Mouse (Mus musculus) limb, embryonic 14.5 days (tissue): Measurements from ENCODE around the gene Purb. TPM values are rescaled to one million over a fixed set of nuclear protein-coding genes. Genes with fewer than 3 reads are reported as not detected.

ENCODE experiments used
- ATAC-seq: fragments of 200-750 bp; cut with Nextera tagmentation; 2 replicates; pipeline ENCODE4 v1.8.0; 2017; ENCODE audit warnings: low read depth, moderate number of reproducible peaks, moderate TSS enrichment; ENCODE audit not compliant: low FRiP score
- DNase-seq: peaks from one replicate; pipeline ENCODE4 v3.0.0-alpha.2; 2015; ENCODE audit warnings: low spot score
- H3K27ac ChIP-seq: fragments of 300-500 bp; sonication (generic); replicated peaks from 2 replicates; pipeline ENCODE4 v1.5.1; 2014; ENCODE audit warnings: low read depth, mild to moderate bottlenecking, low read length, moderate library complexity, mixed read lengths
- H3K27me3 ChIP-seq: fragments of 300-500 bp; sonication (generic); 2 replicates; pipeline ENCODE4 v1.6.1; 2014; ENCODE audit warnings: low read length, mixed read lengths; ENCODE audit not compliant: control insufficient read depth, insufficient read depth
- H3K36me3 ChIP-seq: fragments of 300-500 bp; sonication (generic); 2 replicates; pipeline ENCODE4 v1.6.1; 2014; ENCODE audit warnings: mild to moderate bottlenecking, low read length, moderate library complexity, mixed read lengths; ENCODE audit not compliant: control insufficient read depth, insufficient read depth
- H3K4me1 ChIP-seq: fragments of 300-500 bp; sonication (generic); 2 replicates; pipeline ENCODE4 v1.6.1; 2014; ENCODE audit warnings: antibody characterized with exemption, low read length, mixed read lengths; ENCODE audit not compliant: control insufficient read depth, insufficient read depth
- H3K4me2 ChIP-seq: fragments of 300-500 bp; sonication (generic); replicated peaks from 2 replicates; pipeline ENCODE4 v1.6.1; 2014; ENCODE audit warnings: low read depth, mild to moderate bottlenecking, low read length, moderate library complexity; ENCODE audit not compliant: severe bottlenecking
- H3K4me3 ChIP-seq: fragments of 300-500 bp; sonication (generic); replicated peaks from 2 replicates; pipeline ENCODE4 v1.5.1; 2014; ENCODE audit warnings: low read length
- H3K9ac ChIP-seq: fragments of 300-500 bp; sonication (generic); 2 replicates; pipeline ENCODE4 v1.6.1; 2014; ENCODE audit warnings: mild to moderate bottlenecking, low read depth, low read length, moderate library complexity; ENCODE audit not compliant: severe bottlenecking
- H3K9me3 ChIP-seq: fragments of 300-500 bp; sonication (generic); 2 replicates; pipeline ENCODE4 v1.6.1; 2016; ENCODE audit warnings: low read length; ENCODE audit not compliant: control insufficient read depth
- POLR2A ChIP-seq: fragments of 200-500 bp; IDR thresholded peaks from 2 replicates; pipeline ENCODE4 v1.8.0; 2012; ENCODE audit warnings: inconsistent platforms, mild to moderate bottlenecking, moderate library complexity, borderline replicate concordance; ENCODE audit not compliant: insufficient read depth, insufficient read length; ENCODE audit errors: extremely low read depth
- WGBS: fragments of 180-500 bp; shearing (Covaris S2); extraction: QIAGEN DNeasy Blood & Tissue Kit; methylation state at CpG from one replicate; pipeline ENCODE4 v1.1.7; 2014; 5-methylcytosine and 5-hydroxymethylcytosine counted together
- polyA plus RNA-seq, 2 experiments: library from polyadenylated mRNA; depleted of rRNA in 1 of 2; stranded (reverse) in 1 of 2; unstranded in 1 of 2; fragments of >200 nt; fragmentation: Nextera tagmentation in 1 of 2; extraction: Ambion mirVana in 1 of 2; gene quantifications; 2 replicates each; pipeline versions ENCODE4 v1.2.1 to v1.2.3; 2012 to 2014

The Purb gene
- polyA plus RNA-seq, 2 experiments: 20.9 to 27.1 TPM

- Histone ChIP-seq H3K36me3 (no peaks in the 10 kb centered on the region), H3K4me2 (no peak overlapping the region), H3K4me1 (no peaks in the 10 kb centered on the region), H3K27me3 (no peaks in the 10 kb centered on the region), H3K27ac (no peak overlapping the region), H3K9ac (no peak overlapping the region), H3K4me3 (no peak overlapping the region), H3K9me3 (no peaks in the 10 kb centered on the region)
- DNase-seq (no peak), ATAC-seq (no peak)
- 84% methylated on average over 9 of the region's 9 CpGs for WGBS
- no peak for TF ChIP-seq POLR2A
Observed at GRCm38 (mm10) chr11:6506516-6506915, 30.8 kb upstream of the Purb start.

GRCm38 (mm10) chr11:6504689-6505088 lies 29.0 kb upstream of the Purb start:
- 81% methylated on average over 6 of the region's 6 CpGs for WGBS
- H3K36me3 ChIP-seq: no peaks in the 10 kb centered on the region
- no peak overlapping the region for H3K9ac ChIP-seq
- H3K4me1 ChIP-seq: no peaks in the 10 kb centered on the region
- no peak for TF ChIP-seq POLR2A
- H3K4me3 ChIP-seq: no peak overlapping the region
- no peak for ATAC-seq
- no peaks in the 10 kb centered on the region for H3K9me3 ChIP-seq
- DNase-seq: no peak
- H3K4me2 ChIP-seq: no peak overlapping the region
- no peaks in the 10 kb centered on the region for H3K27me3 ChIP-seq
- no peak overlapping the region for H3K27ac ChIP-seq

GRCm38 (mm10) chr11:6504226-6504625 lies 28.5 kb upstream of the Purb start:
- 63% methylated on average over 3 of the region's 3 CpGs for WGBS
- Histone ChIP-seq H3K4me2 (no peak overlapping the region), H3K4me3 (no peak overlapping the region), H3K9ac (no peak overlapping the region), H3K36me3 (no peaks in the 10 kb centered on the region), H3K27me3 (no peaks in the 10 kb centered on the region), H3K4me1 (no peaks in the 10 kb centered on the region), H3K27ac (no peak overlapping the region), H3K9me3 (no peaks in the 10 kb centered on the region)
- TF ChIP-seq POLR2A: no peak
- DNase-seq (no peak), ATAC-seq (no peak)

- 97% methylated on average over 2 of the region's 2 CpGs for WGBS
- no peak for DNase-seq
Observed at GRCm38 (mm10) chr11:6502506-6502905, 26.8 kb upstream of the Purb start.

GRCm38 (mm10) chr11:6497311-6497948 lies 21.7 kb upstream of the Purb start:
- no peak overlapping the region for H3K4me3 ChIP-seq
- ATAC-seq: no peak
- no peak overlapping the region for H3K4me2 ChIP-seq
- H3K9me3 ChIP-seq: no peaks in the 10 kb centered on the region
- no peak overlapping the region for H3K9ac ChIP-seq
- no peak for DNase-seq
- H3K36me3 ChIP-seq: no peaks in the 10 kb centered on the region
- WGBS: 77% methylated on average over 12 of the region's 12 CpGs
- no peak for TF ChIP-seq POLR2A
- H3K27me3 ChIP-seq: no peaks in the 10 kb centered on the region
- no peak overlapping the region for H3K27ac ChIP-seq
- H3K4me1 ChIP-seq: no peaks in the 10 kb centered on the region

More at GRCm38 (mm10) chr11:6502506-6502905, 26.8 kb upstream of the Purb start:
- Histone ChIP-seq H3K27ac (no peak overlapping the region), H3K9me3 (no peaks in the 10 kb centered on the region), H3K4me2 (no peak overlapping the region), H3K4me1 (no peaks in the 10 kb centered on the region), H3K4me3 (no peak overlapping the region), H3K36me3 (no peaks in the 10 kb centered on the region), H3K27me3 (no peaks in the 10 kb centered on the region), H3K9ac (no peak overlapping the region)
- TF ChIP-seq POLR2A: no peak
- ATAC-seq: no peak
